Mouse (Mus musculus): Measurements from ENCODE around the gene Neb.

DNA sequence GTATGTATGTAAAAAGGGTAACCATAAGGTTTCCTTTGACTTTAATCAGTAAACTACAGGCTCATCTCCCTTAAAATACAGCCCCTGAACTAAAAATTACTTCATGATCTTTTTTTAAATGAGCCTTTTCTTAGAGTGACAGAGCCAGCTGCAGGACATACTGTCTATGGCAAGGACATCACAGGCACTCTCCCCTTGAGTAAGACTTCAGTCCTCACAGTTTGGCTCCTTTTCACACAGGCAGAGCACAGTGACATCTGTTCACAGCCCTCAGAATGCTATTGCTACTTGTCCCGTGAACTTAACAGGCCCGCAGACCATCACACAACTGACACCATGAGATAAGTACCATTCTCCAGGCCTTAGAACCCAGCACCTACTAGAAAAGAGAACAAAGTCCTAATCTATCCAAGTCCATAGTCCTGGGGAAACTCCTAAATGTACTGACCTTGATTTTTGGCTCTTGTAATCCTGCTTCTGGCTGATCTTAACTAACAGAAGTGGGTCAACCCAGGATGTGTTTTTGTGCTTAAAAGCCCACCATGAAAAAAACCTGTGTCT, 12.2 kb upstream of the Neb start:
- TF ChIP-seq EP300 (IDR thresholded peaks at IDR 0.05) (no peak), CTCF (IDR thresholded peaks at IDR 0.05) (no peak)
